Mouse (Mus musculus) small intestine, adult 2 months (tissue): ENCODE data around the gene Rpl31. TPM values are rescaled to one million over a fixed set of nuclear protein-coding genes. Genes with fewer than 3 reads are reported as not detected.

Experiments
- H3K27ac ChIP-seq: fragments of 200-500 bp; 2 replicates; pipeline ENCODE4 v1.5.1; 2012; ENCODE audit warnings: low read depth, low read length, control low read depth, inconsistent platforms; ENCODE audit not compliant: insufficient read depth
- H3K27me3 ChIP-seq: fragments of 200-500 bp; 2 replicates; pipeline ENCODE4 v1.6.1; 2012; ENCODE audit warnings: mild to moderate bottlenecking, moderate library complexity, low read length, inconsistent platforms; ENCODE audit not compliant: control insufficient read depth, insufficient read depth
- H3K36me3 ChIP-seq: fragments of 200-500 bp; 2 replicates; pipeline ENCODE4 v1.6.1; 2012; ENCODE audit warnings: mild to moderate bottlenecking, low read length, control low read depth, inconsistent platforms; ENCODE audit not compliant: control insufficient read depth, insufficient read depth
- H3K4me1 ChIP-seq: fragments of 200-500 bp; 2 replicates; pipeline ENCODE4 v1.6.1; 2012; ENCODE audit warnings: low read length, inconsistent platforms, mixed read lengths; ENCODE audit not compliant: control insufficient read depth, insufficient read depth, insufficient read length
- H3K4me3 ChIP-seq: fragments of 200-500 bp; 2 replicates; pipeline ENCODE4 v1.5.1; 2012; ENCODE audit warnings: low read depth, mild to moderate bottlenecking, control low read depth, inconsistent platforms, low read length, moderate library complexity
- CTCF ChIP-seq: fragments of 200-500 bp; IDR thresholded peaks from 2 replicates; pipeline ENCODE4 v1.5.1; 2012; ENCODE audit warnings: low read depth, mild to moderate bottlenecking, control low read depth, inconsistent platforms, low read length, moderate library complexity, mixed read lengths; ENCODE audit not compliant: insufficient replicate concordance, insufficient read length; ENCODE audit errors: extremely low read depth
- POLR2A ChIP-seq: fragments of 200-500 bp; IDR thresholded peaks from 2 replicates; pipeline ENCODE4 v1.6.1; 2012; ENCODE audit warnings: low read depth, mild to moderate bottlenecking, control low read depth, inconsistent platforms, low read length, moderate library complexity
- WGBS: fragments of 180-500 bp; shearing (Covaris S2); methylation state at CpG from one replicate; pipeline ENCODE4 v1.1.7; 2018; 5-methylcytosine and 5-hydroxymethylcytosine counted together
- polyA plus RNA-seq: library from polyadenylated mRNA; depleted of rRNA; stranded (reverse); fragments of >200 nt; gene quantifications from 2 replicates; pipeline ENCODE4 v1.2.3, GENCODE M21; 2012

Gene Rpl31
- polyA plus RNA-seq, 1 experiment = 55.5 TPM

DNA sequence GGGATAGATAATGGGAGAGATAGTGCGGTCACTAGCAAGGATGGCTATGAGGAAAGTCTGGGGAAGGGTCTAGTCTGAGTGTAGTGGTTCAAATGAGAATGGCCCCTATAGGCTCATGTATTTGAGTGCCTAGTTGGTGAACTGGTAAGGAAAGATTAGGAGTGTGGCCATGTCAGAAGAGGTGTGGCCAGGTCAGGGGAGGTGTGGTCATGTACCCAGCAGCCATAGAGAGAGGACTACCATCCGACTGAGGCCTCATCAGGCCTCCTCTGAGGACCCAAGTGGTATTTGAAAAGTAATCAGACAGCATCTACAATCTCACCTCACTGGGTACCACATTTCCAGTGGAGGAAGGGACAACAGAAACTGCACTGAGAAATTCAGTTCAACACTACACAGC is 20.5 kb downstream of the Rpl31 start:
- no peak overlapping the region for H3K27ac ChIP-seq
- no peak overlapping the region for H3K4me3 ChIP-seq
- TF ChIP-seq CTCF (no peak), POLR2A (no peak)
- H3K36me3 ChIP-seq = peaks cover 12% of the 10 kb centered on the region
- WGBS = 86% methylated on average over 2 of the region's 2 CpGs
- no peaks in the 10 kb centered on the region for H3K4me1 ChIP-seq
- no peaks in the 10 kb centered on the region for H3K27me3 ChIP-seq

DNA sequence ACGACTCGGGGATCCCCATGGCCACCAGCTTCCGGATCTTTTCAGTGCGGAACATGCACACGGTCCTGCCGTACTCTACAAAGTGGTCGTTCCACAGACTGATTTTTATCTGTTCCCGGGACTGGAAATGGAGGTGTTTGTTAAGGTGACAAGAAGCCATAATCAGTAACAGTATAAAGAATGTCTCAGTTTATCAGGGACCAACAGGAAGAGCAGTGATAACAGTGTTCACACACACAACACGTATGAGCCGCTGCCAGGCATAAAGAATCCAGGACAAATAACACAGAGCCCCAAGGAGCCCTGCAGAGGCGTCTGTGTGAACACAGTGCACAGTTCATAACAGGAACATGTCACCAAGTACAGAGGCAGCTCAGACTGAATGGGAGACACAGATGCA is 21.7 kb downstream of the Rpl31 start:
- no peaks in the 10 kb centered on the region for H3K4me1 ChIP-seq
- whole genome bisulfite sequencing = 91% methylated on average over 11 of the region's 11 CpGs
- H3K36me3 ChIP-seq = peaks cover 12% of the 10 kb centered on the region
- H3K4me3 ChIP-seq = no peak overlapping the region
- H3K27ac ChIP-seq = no peak overlapping the region
- TF ChIP-seq CTCF (no peak), POLR2A (no peak)
- no peaks in the 10 kb centered on the region for H3K27me3 ChIP-seq

DNA sequence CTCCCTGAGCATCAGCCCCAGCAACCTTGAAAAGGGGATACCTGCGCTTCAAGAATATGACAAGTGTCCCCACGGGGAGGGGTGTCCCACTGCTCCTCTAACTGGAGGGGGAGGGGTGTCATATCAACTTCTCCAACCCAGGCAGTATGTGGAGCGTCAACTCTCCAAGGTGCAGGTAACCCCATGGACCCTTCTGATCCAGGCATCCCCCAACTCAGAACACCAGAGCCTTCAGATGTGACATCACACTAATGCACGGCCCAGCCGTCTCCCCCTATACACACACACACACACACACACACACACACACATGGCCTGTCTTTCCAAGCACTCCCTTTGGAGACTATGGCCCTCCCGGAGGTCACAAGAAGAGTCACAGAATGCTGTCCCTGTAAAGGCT is 24.0 kb downstream of the Rpl31 start:
- TF ChIP-seq POLR2A = no peak
- TF ChIP-seq CTCF = no peak
- H3K4me1 ChIP-seq = no peaks in the 10 kb centered on the region
- H3K27me3 ChIP-seq = no peaks in the 10 kb centered on the region
- WGBS = 91% methylated on average over 6 of the region's 6 CpGs
- no peak overlapping the region for H3K4me3 ChIP-seq
- no peak overlapping the region for H3K27ac ChIP-seq
- H3K36me3 ChIP-seq = peaks cover 9% of the 10 kb centered on the region; the same call in 1 of the 2 replicates

DNA sequence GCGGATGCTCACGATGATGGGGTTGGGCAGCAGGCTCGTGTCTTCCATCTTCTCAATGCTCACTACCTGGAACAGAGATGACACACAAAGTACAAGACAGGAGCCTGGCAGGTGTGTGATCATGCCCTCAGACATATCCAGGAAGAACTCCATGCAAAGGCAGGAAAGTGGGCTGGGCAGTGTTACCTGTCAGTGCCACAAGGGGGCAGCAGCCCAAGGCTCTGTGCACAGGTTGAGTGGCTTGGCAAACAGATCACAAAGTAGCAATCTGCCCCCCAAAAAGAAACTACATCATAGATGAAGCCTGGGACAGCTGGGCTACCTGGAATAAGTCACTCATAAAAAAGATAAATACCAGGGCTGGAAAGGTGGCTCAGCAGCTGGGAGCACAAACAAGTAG is 24.5 kb downstream of the Rpl31 start:
- Histone ChIP-seq H3K27ac (no peak overlapping the region), H3K4me3 (no peak overlapping the region), H3K27me3 (no peaks in the 10 kb centered on the region), H3K4me1 (no peaks in the 10 kb centered on the region), H3K36me3 (peaks cover 9% of the 10 kb centered on the region; the same call in 1 of the 2 replicates)
- WGBS = 76% methylated on average over 3 of the region's 3 CpGs
- TF ChIP-seq CTCF = peak; percentile 97
- no peak for TF ChIP-seq POLR2A

DNA sequence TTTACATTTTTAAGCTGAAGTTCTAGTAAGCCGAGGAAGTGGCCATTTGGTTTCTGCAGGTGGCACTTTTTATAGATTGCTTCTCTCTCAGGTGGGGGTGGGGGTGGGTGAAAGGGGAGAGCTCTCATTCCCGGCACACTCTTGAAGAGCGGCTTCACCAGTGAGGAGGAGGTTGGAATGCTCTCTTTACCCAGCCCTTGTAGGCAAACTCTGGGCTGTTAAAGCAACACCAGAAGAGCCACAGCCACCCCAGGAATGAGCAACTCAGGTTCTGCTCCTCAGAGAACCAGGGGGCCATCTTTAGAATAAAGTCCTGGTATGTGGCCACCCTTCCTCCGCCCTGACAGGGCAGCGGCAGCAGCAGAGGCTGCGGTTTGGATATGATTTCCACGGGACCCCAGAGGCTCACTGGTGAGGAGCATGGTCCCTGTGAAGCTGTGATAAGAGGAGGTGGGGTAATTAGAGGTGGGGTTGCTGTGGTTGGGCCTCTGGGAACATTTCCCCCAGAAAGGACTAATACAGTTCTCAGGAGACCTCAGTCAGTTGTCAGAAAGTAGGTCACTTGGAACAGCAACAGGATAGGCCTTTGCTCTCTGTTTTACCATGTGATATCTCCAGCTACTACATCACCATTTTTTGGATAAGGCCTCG is 25.7 kb downstream of the Rpl31 start:
- Histone ChIP-seq H3K36me3 (peaks cover 7% of the 10 kb centered on the region; the same call in 1 of the 2 replicates), H3K4me1 (no peaks in the 10 kb centered on the region), H3K4me3 (no peak overlapping the region), H3K27me3 (no peaks in the 10 kb centered on the region), H3K27ac (no peak overlapping the region)
- 83% methylated on average over 8 of the region's 8 CpGs for WGBS
- no peak for TF ChIP-seq POLR2A
- no peak for TF ChIP-seq CTCF

DNA sequence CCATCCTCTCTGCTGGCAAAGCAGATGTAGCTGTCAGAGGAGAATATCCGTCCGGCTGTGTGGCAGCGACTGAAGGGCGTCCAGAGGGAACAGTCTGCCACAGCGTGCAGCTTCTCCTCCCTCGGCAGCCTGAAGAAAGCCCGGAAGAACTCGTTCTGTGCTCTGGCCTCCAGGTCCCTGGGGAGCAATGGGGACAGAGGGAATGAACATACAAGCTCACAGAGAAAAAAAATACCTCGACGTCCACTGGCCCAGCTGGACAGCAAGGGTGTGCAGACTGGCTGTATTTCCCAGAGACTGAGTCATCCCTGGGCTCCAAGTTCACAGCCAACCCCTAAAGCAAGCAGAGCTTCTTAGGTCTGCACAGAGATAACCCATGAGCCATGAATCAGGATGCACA is 26.5 kb downstream of the Rpl31 start:
- Histone ChIP-seq H3K4me1 (no peaks in the 10 kb centered on the region), H3K36me3 (peaks cover 7% of the 10 kb centered on the region; the same call in 1 of the 2 replicates), H3K4me3 (no peak overlapping the region), H3K27me3 (no peaks in the 10 kb centered on the region), H3K27ac (no peak overlapping the region)
- TF ChIP-seq POLR2A (no peak), CTCF (no peak)
- 86% methylated on average over 10 of the region's 10 CpGs for WGBS

DNA sequence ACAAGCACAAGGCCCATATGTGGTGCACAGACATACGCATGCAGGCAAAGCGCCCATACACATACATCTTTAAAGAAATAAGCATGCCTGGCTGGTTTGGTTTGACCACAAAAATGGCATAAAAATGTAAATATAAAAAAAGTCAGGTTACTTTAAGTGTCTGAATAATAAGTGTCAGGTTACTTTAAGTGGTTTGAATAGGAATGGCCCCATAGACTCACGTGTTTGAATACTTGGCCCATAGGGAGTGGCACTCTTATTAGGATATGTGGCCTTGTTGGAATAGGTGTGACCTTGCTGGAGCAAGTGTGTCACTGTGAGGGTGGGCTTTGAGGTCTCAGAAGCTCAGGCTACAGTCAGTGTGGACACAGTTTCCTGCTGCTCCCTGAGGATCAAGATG is 27.0 kb downstream of the Rpl31 start:
- TF ChIP-seq CTCF (no peak), POLR2A (no peak)
- WGBS = 82% methylated on average over 3 of the region's 3 CpGs
- Histone ChIP-seq H3K4me1 (no peaks in the 10 kb centered on the region), H3K4me3 (no peak overlapping the region), H3K27ac (no peak overlapping the region), H3K36me3 (peaks cover 7% of the 10 kb centered on the region; the same call in 1 of the 2 replicates), H3K27me3 (no peaks in the 10 kb centered on the region)

DNA sequence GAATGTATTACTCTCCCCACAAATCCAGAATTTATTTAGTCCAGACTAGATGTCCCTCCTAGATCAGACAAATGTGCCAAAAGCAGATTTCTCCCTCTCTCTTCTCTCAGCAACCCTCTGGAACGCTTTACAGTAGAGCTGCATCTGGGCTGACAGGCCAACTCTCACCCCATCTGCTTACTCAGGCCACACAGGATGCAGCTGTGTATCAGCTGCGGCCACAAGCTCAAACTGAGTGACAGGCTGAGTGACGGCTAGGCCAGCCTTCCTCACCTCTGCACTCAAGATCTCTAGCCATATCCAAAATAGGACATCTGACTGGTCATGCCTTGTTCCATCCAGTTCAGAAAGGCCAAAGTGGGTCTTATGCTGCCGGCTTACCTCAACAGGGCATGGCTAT is 28.7 kb downstream of the Rpl31 start:
- Histone ChIP-seq H3K4me1 (no peaks in the 10 kb centered on the region), H3K36me3 (no peaks in the 10 kb centered on the region), H3K4me3 (no peak overlapping the region), H3K27me3 (no peaks in the 10 kb centered on the region), H3K27ac (no peak overlapping the region)
- 78% methylated on average over 4 of the region's 4 CpGs for WGBS
- TF ChIP-seq POLR2A (no peak), CTCF (no peak)
